Mouse (Mus musculus): Measurements from ENCODE around the gene Mtfr1l.

Gene Mtfr1l

DNA sequence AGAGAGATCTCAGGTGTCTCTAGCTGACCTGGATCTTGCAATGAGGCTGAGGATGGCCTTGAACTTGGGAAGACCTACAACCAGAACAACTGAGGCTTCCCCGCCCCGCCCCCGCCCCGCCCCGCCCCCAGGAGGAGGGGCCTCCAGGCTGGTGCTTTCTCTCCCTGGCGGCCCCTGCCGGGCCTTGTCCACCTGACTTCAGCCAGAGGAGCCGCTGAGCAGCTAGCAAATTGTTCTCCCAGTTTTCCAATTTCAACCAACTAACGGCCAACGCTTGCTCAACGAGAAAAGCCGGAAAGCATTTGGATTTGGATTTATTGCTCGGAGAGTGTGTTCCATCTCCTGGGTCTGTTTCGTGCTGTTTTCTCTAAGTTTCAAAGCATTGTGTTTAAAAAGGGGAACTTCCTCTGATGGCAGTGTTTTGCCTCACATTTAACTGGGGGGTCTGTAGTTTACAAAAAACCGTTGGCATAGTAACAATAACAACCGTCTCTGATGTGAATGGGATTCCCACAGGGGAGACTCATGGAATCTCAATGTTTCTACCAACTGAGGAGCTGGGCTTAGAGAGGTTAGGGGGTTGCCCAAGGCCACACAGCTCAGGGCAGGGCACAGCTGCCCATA is 22.6 kb upstream of the Mtfr1l start:
- in situ Hi-C loops (cut with MboI, MseI), result no loop called here

DNA sequence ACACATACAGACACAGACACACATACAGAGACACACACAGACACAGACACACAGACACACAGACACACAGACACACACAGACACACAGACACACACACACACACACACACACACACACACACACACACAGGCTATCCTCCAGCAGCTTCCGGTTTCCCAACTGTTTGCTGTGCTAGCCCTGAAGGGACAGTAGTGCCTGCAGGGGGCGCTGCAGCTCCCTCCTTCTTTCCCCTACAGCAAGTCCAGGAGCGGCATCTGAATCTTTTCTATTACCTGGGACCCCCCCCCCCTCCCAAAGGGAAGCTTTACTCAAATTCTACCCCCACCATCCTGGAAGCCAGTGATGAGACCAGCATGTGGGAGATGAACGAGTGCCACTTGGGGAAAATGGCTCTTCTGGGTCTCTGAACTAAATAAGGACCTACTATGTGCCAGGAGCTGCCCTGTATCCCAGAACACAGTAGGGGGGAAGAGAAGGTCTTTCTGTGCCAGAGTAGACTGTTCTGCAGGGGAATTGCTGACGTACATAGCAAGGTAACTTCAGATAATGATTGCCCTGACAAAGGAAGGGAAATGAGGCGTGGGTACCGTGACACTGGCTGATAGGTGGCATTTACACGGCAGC is 20.9 kb upstream of the Mtfr1l start:
- in situ Hi-C loops (cut with MboI, MseI), result no loop called here

- in situ Hi-C loops (cut with MboI, MseI), result no loop called here
These were observed 18.4 kb upstream of the Mtfr1l start for GRCm38 (mm10) chr4:134553631-134554030.

DNA sequence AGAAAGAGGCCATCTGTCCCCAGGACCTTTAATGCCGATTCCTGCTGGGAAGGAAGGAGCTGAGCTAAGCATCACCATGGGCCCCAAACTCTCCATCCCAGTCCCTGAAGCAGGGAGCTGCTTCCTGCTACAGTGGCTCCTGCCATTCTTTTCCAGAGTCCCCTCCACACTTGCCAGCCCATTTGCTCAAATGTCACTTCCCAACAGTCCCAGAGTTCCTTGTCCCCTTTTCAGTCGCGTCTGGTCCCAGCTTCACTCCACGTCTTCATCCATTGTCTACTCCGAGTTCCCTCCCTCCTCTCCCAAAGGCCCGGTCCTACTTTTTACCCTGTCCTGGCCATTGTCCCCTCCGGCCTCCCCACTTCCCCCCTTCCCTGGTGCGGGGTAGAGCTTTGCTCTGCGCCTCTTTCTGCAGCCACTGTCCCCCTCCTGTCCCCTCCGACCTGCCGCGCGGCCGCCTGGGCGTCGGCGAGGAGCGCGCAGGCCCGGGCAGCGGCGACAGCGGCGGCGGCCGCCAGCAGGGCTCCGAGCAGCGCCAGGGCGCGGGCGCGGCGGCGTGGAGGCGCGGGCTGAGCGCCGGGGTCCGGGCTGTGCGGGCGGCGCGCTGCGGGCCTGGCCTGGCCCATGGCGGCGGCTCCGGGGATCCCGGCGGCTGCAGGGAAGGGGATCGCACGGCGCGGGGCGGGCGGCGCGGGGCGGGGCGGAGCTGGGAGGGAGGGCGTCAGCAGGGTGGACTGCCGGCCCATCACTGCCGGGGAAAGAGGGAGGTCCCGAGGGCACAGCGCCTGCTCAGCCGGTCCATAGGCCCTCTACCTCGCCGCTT is 16.5 kb upstream of the Mtfr1l start, which contains the start of gene Selenon:
Gene Selenon (minus strand): TSS at position 673 of the 823 bp plus-strand sequence.
- in situ Hi-C loops (cut with MboI, MseI), result no loop called here

DNA sequence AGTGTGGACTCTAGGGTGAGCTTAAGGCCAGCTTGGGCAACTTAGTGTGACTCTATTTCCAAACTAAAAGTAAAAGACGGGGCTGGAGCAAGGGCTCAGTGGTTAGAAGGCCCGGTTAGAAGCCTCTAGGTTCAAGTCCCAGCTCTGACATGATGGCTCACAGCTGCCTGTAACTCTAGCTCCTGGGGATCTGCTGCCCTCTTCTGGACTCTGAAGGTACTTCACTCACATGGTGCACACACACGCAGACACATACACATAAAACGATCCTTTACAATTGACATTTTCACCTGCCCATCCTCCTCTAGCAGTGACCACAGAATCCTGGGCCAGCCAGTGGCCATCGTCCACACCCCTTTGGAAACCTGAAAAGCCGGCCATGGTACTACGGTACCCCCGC is 14.7 kb upstream of the Mtfr1l start:
- in situ Hi-C loops (cut with MboI, MseI), result no loop called here

DNA sequence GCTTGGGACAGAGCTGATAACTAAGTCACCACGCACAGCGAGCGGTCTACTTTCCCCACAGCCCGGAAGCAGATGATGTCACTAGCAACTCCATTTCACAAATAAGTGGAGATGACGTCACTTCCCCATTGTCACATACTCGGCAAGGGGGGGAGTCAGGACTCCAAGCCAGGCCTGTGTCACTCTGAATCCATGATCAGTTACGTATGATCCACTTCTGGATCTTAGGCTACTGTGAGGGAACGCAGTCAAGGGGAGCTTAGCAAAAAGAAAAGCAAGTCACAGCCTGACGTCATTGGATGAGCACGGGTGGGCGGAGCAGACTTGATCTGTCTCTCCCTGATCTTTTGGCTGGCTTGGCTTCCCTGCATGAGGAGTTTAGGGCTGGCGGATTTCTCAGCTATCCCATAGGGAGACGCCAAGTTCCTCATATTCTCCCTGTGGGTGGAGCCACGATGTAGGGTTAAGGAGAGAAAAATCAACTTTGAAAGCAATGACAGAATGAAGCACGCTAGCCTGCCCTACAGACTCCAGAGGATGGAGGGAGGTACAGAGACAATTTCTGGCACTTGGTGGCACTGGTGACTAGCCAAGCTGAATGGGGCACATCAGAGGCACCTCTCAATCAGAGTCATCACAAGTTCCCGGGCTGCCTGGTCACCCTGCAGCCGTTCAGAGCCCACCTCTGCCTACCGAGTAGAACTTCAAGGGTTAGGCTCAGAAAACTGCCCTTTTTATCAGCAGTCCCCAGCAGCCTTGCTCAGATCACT is 13.2 kb upstream of the Mtfr1l start:
- in situ Hi-C loops (cut with MboI, MseI), result no loop called here

- in situ Hi-C loops (cut with MboI, MseI), result no loop called here
These were observed 11.9 kb upstream of the Mtfr1l start for GRCm38 (mm10) chr4:134546814-134547705.

GRCm38 (mm10) chr4:134543261-134543660 is 8.1 kb upstream of the Mtfr1l start:
- in situ Hi-C loops (cut with MboI, MseI), result loop anchor here (5.0 kb wide), 1 partner anchor 169 kb away; no protein-coding TSS in a partner anchor

- in situ Hi-C loops (cut with MboI, MseI), result loop anchor here (5.0 kb wide), 1 partner anchor 170 kb away; no protein-coding TSS in a partner anchor
These were observed 7.5 kb upstream of the Mtfr1l start for GRCm38 (mm10) chr4:134542726-134543125.

- in situ Hi-C loops (cut with MboI, MseI), result no loop called here
These were observed 3.9 kb upstream of the Mtfr1l start for GRCm38 (mm10) chr4:134538997-134539580.

DNA sequence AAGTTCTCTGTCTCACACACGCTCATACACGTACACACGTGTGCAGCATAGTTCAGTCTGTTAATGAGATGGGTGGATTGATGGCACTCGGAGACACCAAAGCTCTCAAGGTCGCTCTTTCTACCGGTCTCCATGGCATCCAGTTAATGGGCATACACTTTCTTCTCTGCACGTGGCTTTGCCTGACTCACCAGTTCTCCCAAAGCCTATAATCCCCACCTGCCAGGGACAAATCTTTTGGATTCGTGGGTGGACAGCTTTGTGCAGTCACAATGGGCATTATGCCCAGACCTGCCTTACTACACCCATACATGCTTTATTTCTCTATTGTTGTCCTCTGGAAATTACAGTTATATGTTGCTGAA is 582 bp upstream of the Mtfr1l start:
- in situ Hi-C loops (cut with MboI, MseI), result no loop called here

DNA sequence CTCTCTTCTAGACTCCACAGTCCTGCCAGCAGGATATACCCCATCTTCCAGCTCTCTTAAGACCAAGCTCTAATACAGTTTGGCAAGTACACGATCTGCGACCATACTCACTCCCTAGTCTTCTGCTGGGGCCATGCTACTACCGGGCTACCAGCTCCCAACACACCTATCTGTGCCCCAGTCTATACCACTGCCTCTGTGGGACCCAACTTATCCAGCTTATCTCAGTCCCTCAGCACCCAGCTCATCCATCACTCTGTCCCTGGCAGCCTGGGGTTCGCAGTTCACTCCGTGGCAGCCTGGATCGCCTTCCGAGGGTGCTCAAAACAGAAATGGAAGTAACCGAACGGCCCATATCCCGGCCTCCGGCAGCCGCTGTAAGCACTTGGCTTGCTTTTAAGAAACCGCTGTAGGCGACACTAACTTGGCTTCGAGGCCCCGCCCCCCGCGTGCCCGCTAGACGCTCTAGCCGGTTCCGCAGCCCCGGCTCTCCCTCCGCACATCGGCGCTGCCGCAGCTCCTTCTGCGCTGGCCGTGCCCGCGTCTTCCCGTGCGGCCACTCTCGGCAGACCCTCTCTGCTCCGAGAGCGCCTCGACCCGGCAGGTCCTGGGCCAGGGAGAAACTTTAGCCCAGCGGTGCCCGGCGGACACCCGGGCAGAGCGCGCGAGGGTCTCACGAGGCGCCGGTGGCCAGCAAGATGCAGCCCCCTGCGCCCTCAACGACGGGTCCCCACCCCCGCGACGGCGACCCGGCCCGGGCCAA is 882 bp downstream of the Mtfr1l start:
- in situ Hi-C loops (cut with MboI, MseI), result no loop called here

- in situ Hi-C loops (cut with MboI, MseI), result no loop called here
These were observed 1.8 kb downstream of the Mtfr1l start for GRCm38 (mm10) chr4:134533421-134533820.

DNA sequence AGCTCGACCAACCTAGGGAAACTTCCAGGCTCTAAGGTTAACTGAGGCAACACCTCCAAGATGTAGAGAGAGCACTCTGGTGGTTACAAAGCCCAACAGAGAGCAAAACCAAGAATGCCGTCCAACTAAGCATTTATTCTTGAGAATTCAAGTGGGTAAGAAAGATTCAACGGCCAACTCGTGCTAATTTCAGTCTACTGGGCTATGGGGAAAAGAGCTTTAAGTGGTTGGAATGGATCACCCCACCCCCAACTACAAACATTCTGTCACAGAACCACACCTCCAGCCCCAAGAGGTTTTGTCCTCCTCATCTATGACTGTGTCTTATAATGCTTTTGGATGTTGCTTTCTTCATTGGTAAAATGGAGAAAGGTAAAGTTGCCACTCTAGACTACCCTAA is 2.3 kb downstream of the Mtfr1l start:
- in situ Hi-C loops (cut with MboI, MseI), result no loop called here

DNA sequence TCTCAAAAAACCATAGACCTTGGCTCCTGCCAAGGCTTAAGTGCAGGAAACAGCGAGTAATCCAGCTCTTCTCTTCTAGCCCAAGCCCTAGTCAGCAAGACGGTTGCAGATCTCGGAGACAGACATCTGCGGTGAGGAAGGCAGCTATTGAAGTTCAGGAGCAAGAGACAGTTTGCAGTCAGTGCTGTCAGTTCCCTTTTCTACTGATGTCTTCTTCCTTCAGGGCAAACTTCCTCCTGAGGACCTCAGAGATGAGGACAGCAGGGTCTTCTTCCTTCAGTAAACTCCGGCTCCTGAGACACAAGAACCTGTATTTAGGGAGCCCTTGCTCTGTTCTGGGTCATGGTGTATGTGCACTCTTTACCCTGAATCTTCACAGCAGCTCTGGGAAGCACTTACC is 9.0 kb downstream of the Mtfr1l start:
- in situ Hi-C loops (cut with MboI, MseI), result no loop called here

DNA sequence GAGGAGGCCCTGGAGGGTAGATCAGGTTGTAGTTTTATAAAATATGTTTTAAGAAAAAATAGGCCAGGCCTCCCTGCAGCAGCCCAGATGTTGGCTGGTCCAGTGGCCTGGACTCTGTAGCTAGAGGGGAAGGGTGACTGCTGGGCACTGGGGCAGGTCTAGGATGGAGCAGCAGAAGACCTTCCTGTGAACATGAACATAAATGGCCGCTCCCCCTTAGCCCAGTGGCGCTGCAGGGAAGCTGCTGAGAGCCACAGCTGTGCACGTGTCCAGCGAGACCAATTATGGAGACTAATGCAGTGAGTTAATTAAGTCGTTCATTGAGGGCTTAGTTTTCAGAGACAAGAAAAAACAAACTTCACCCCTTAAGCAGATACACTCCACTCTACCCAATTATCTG is 9.4 kb downstream of the Mtfr1l start:
- in situ Hi-C loops (cut with MboI, MseI), result no loop called here

- in situ Hi-C loops (cut with MboI, MseI), result no loop called here
These were observed 11.7 kb downstream of the Mtfr1l start for GRCm38 (mm10) chr4:134523447-134523846.

DNA sequence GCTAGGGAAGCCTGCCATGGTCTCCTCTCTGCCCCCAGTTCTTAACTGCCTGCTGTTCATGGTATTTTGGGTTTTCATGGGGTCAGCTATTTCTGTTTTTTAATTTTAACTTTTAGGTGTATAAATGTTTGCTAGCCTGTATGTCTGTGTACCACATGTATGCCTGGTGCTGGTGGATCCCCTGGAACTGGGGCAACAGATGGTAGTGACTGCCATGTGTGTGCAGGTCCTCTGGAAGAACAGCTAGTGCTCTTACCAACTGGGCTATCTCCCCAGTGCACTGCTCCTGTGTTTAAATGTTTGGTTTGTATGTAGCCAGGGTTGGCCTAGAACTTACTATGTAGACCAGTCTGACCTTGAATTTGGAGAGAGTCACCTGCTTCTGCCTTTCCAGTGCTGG is 15.9 kb downstream of the Mtfr1l start:
- in situ Hi-C loops (cut with MboI, MseI), result no loop called here

- in situ Hi-C loops (cut with MboI, MseI), result no loop called here
These were observed 16.6 kb downstream of the Mtfr1l start for GRCm38 (mm10) chr4:134518541-134518940.

- in situ Hi-C loops (cut with MboI, MseI), result no loop called here
These were observed 17.5 kb downstream of the Mtfr1l start for GRCm38 (mm10) chr4:134517719-134518118.

All from T-helper 2 cell (primary cell).